Mouse (Mus musculus) cerebellum, adult (tissue): ENCODE measurements around the gene Ube2i.

Source experiments
- ATAC-seq: cut with Nextera tagmentation; 2 replicates; pipeline ENCODE4 v1.9.2; 2017; ENCODE audit warnings: mild to moderate bottlenecking, moderate library complexity, mixed read lengths; ENCODE audit not compliant: insufficient number of reproducible peaks, low FRiP score, low TSS enrichment

Gene Ube2i

GRCm38 (mm10) chr17:25255110-25255509 is 19.3 kb downstream of the Ube2i start:
- ATAC-seq: no peak

GRCm38 (mm10) chr17:25253760-25254159 is 20.7 kb downstream of the Ube2i start:
- no peak for ATAC-seq

DNA sequence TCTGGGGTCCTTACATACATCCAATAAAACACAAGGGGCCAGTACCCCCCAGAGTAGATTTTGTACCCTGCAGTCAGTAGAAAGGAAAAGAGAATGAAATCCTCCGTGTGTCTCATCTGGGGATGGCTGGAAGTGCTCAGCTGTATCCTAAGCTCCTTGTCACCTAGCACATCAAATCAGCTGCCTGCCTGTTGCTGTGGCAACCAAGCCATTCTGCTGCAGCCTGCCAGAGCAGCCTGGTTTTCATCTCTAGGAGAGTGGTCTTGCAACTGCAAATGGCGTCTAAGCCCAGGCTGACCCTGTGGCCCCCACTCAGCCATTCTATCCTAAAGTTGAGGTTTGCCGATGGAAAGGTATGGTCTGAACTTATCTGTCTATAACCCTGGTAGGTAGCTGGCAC is 21.8 kb downstream of the Ube2i start:
- ATAC-seq: no peak

GRCm38 (mm10) chr17:25250181-25250835 is 24.1 kb downstream of the Ube2i start:
- no peak for ATAC-seq

DNA sequence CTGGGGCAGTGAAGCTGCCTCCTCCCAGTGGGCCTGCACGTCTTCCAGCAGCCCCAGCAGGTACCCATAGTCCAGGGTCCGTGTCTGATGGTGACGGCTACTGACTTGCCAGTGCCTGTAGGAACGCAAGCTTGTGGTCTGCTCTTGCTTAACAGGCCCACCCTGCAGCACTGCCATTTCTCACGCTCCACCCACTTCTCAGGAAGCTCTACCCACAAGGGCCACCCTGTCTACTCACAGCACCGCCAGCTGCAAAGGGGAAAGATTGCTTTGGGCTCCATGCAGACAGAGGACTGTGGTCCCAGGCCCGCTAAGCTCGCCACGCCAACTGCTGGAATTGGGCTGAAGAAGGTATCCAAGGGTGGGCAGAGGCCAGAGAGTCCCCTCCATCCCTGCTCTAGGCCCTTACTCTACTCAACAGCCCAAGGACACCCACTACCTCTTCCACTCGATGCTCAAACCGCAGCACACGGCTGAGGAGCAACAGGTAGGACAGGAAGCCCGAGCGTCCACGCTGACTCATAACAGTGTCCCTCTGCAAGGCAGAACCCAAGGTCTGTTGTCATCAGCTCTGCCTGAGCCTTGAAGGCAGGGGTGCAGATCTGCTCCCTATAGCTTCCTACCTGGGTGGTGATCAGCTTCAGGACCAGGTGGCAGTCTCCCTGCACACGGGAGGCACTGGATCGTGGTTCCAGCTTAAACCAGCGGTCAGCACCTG is 26.2 kb downstream of the Ube2i start:
- no peak for ATAC-seq

GRCm38 (mm10) chr17:25244239-25244638 is 30.2 kb downstream of the Ube2i start:
- no peak for ATAC-seq

GRCm38 (mm10) chr17:25243131-25243780 is 31.2 kb downstream of the Ube2i start:
- no peak for ATAC-seq

GRCm38 (mm10) chr17:25239695-25240636 is 34.5 kb downstream of the Ube2i start, which contains the start of the genes Gnptg and Tsr3:
Gene Gnptg (minus strand): TSS chr17:25240124.
Gene Tsr3 (plus strand): TSS chr17:25240170.
- peak; percentile 67; the same call in 1 of the 2 replicates for ATAC-seq

- ATAC-seq: no peak
These were observed 38.8 kb downstream of the Ube2i start for GRCm38 (mm10) chr17:25235635-25236034.

DNA sequence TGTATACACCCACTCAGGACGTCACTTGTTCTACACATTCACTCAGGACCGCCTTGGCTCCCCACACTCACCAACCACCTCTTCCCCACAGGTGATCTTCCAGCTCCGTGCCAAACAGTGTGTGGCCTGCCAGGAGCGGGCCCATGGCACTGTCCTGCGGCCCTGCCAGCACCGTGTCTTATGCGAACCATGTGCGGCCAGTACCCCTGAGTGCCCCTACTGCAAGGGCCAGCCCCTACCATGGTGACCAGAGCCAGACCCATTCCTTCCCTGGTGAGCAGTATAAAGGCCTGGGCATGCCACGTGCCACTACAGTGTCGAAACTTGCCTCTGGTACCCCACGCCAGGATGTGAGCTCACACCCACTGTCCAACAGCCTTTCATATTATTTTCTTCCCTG is 42.8 kb downstream of the Ube2i start:
- peak; percentile 84; the same call in 1 of the 2 replicates for ATAC-seq

GRCm38 (mm10) chr17:25230700-25231099 is 43.7 kb downstream of the Ube2i start:
- no peak for ATAC-seq

DNA sequence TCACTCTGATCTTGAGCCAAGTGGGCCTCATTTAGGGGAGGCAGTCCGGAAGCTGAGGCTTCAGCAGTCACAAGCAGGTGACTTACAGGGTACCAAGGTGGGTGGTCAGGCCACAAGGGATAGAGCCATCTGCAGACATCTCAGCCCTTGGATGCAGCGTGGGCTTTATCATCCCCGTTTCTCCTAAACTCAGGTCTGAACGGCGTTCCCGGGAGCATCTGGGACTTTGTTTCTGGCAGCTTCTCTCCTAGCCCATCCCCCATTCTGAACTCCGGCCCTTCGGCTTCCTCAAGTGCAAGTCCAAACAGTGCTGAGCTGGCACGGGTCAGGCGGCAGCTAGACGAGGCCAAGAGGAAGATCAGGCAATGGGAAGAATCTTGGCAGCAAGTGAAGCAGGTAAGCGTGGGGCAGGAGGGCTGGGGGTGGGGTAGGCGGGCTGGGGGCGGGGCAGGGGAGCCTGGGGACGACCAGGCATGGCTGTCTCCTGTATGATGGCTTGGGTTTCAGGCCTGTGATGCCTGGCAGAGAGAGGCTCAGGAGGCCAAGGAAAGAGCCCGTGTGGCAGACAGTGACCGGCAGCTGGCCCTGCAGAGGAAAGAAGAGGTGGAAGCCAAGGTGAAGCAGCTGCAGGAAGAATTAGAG is 44.3 kb downstream of the Ube2i start:
- peak; percentile 78; the same call in 1 of the 2 replicates for ATAC-seq

- ATAC-seq: no peak
These were observed 46.4 kb downstream of the Ube2i start for GRCm38 (mm10) chr17:25227991-25228390.

DNA sequence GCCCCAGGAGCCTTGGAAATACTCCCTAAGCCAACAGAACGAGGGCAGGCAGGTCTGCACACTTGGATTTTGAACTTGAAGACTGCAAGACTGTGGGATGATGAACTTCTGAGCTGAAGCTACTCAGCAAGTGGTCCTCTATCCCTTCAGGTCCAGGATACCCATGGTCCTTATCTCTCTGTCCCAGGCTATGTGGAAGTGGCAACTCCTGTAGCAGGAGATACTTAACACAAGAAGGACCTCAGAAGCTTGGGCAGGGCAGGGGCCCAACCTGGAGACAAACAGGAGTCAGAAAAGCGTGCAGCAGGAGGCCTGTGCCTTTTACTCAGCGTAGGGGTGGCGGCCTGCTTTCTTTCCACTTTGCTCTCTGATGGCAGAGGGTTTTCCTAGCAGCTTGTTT is 48.8 kb downstream of the Ube2i start:
- no peak for ATAC-seq

- ATAC-seq: no peak
These were observed 49.7 kb downstream of the Ube2i start for GRCm38 (mm10) chr17:25224586-25225222.

DNA sequence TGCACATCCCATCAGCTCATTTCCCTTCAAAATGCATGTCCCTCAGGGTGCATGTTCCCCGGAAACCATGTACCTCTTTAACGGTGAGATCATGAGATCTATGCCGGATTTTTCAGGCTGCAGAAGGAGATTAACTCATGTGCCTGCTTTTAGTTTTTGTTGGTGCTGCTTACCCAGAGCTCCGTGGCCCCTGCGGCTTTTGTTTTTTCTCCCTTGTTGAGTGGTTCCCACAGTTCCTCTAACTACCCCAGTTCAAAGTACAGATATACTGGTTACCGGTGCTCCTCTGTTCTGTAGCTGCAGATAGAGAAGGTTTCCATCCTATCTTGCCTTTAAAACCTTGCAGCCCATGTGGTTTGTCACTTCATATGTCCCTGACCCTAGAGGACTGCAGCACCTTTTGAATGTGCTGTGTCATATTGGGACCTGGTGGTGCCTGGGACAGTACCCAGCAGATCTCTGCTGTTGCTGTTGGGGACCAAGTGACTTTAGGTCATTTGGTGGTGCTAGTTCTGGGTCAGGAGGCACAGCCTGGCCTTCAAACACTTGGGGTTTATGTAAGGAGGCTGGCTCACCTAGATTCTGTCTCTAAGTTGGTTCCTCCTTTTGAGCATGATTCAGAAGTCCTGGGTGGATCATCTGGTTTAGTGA is 51.3 kb downstream of the Ube2i start:
- no peak for ATAC-seq

- peak; percentile 86 for ATAC-seq
These were observed 51.9 kb downstream of the Ube2i start for GRCm38 (mm10) chr17:25222504-25222940.

DNA sequence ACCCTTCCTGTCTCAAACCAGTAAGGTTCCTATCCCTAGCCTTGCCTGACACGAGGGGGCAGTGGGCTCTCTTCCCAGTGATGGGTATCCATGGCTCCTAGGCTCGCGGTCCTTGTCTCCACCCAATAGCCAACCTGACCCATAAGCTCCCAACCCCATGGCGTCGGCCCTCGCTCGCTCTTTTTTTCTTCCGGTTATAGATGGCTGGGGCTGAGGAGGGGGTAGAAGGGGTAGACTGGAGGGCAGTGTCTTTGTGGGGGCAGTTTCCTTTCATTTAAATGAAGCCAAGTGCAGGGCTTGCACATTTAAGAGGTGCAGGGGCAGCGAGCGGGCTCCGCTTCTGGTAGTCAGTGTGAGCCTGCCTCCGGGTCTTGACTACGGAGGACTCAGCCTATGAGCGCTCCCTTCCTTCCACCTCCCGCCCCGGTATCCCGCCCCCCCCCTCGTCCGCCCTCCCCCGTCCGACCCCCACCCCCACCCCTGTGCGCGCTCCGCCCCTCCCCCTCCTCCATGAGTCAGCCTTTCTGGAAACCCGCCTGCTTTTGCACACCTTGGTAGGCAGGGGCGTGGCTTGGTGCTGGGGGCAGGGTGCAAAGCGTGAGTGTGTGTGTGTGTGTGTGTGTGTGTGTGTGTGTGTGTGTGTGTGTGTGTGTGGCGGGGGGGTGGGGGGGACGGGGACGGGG is 52.5 kb downstream of the Ube2i start:
- peak; percentile 54; the same call in 1 of the 2 replicates for ATAC-seq
